Mouse (Mus musculus): ENCODE measurements at regions not wholly inside any gene's neighbourhood (a gene's known extent, or its start where the extent isn't known, plus 50 kb on each side); places are given as distances from the start of the nearest gene placed in this dataset.

GRCm38 (mm10) chr12:29246041-29246440 is 282.1 kb upstream of the Myt1l start:
- H3K27ac ChIP-seq (replicated peaks; ENCODE audit: insufficient read depth, low read depth, low read length): no peak overlapping the region
- no peak overlapping the region for H3K9ac ChIP-seq (ENCODE audit: low read depth, low read length)
- TF ChIP-seq POLR2A (IDR thresholded peaks at IDR 0.05; ENCODE audit: extremely low read depth, insufficient read depth, low read length): no peak
- TF ChIP-seq CTCF (IDR thresholded peaks at IDR 0.05; ENCODE audit: low read depth, low read length): no peak
- H3K36me3 ChIP-seq (ENCODE audit: control insufficient read depth, insufficient read depth, low read length): no peaks in the 10 kb centered on the region
- H3K4me3 ChIP-seq (ENCODE audit: insufficient read depth, low read depth, low read length): no peak overlapping the region
- H3K4me1 ChIP-seq (ENCODE audit: control insufficient read depth, insufficient read depth, low read length): no peaks in the 10 kb centered on the region
- H3K27me3 ChIP-seq (ENCODE audit: control insufficient read depth, insufficient read depth, low read length): no peaks in the 10 kb centered on the region
- WGBS: 45% methylated on average over 3 of the region's 3 CpGs
- no peak for DNase-seq (ENCODE audit: extremely low read depth, low read depth, low spot score)
- H3K79me2 ChIP-seq (ENCODE audit: control insufficient read depth, insufficient read depth, low read length): no peaks in the 10 kb centered on the region

GRCm38 (mm10) chr12:29247356-29247755 is 280.8 kb upstream of the Myt1l start:
- H3K79me2 ChIP-seq (ENCODE audit: control insufficient read depth, insufficient read depth, low read length): no peaks in the 10 kb centered on the region
- DNase-seq (ENCODE audit: extremely low read depth, low read depth, low spot score): no peak
- no peak overlapping the region for H3K4me3 ChIP-seq (ENCODE audit: insufficient read depth, low read depth, low read length)
- TF ChIP-seq POLR2A (IDR thresholded peaks at IDR 0.05; ENCODE audit: extremely low read depth, insufficient read depth, low read length) (no peak), CTCF (IDR thresholded peaks at IDR 0.05; ENCODE audit: low read depth, low read length) (no peak)
- H3K36me3 ChIP-seq (ENCODE audit: control insufficient read depth, insufficient read depth, low read length): no peaks in the 10 kb centered on the region
- H3K9ac ChIP-seq (ENCODE audit: low read depth, low read length): no peak overlapping the region
- no peaks in the 10 kb centered on the region for H3K27me3 ChIP-seq (ENCODE audit: control insufficient read depth, insufficient read depth, low read length)
- WGBS: 52% methylated on average over 5 of the region's 5 CpGs
- H3K27ac ChIP-seq (replicated peaks; ENCODE audit: insufficient read depth, low read depth, low read length): no peak overlapping the region
- no peaks in the 10 kb centered on the region for H3K4me1 ChIP-seq (ENCODE audit: control insufficient read depth, insufficient read depth, low read length)

- no peaks in the 10 kb centered on the region for H3K36me3 ChIP-seq (ENCODE audit: control insufficient read depth, insufficient read depth, low read length)
- DNase-seq (ENCODE audit: extremely low read depth, low read depth, low spot score): no peak
- no peak overlapping the region for H3K4me3 ChIP-seq (ENCODE audit: insufficient read depth, low read depth, low read length)
- WGBS: 85% methylated on average over 10 of the region's 10 CpGs
- TF ChIP-seq POLR2A (IDR thresholded peaks at IDR 0.05; ENCODE audit: extremely low read depth, insufficient read depth, low read length) (no peak), CTCF (IDR thresholded peaks at IDR 0.05; ENCODE audit: low read depth, low read length) (no peak)
- no peaks in the 10 kb centered on the region for H3K4me1 ChIP-seq (ENCODE audit: control insufficient read depth, insufficient read depth, low read length)
- no peak overlapping the region for H3K9ac ChIP-seq (ENCODE audit: low read depth, low read length)
- no peaks in the 10 kb centered on the region for H3K79me2 ChIP-seq (ENCODE audit: control insufficient read depth, insufficient read depth, low read length)
- no peak overlapping the region for H3K27ac ChIP-seq (replicated peaks; ENCODE audit: insufficient read depth, low read depth, low read length)
- no peaks in the 10 kb centered on the region for H3K27me3 ChIP-seq (ENCODE audit: control insufficient read depth, insufficient read depth, low read length)
These were observed 279.7 kb upstream of the Myt1l start for GRCm38 (mm10) chr12:29248459-29248858.

GRCm38 (mm10) chr12:29256103-29256502 is 272.1 kb upstream of the Myt1l start:
- Histone ChIP-seq H3K4me1 (ENCODE audit: control insufficient read depth, insufficient read depth, low read length) (no peaks in the 10 kb centered on the region), H3K9ac (ENCODE audit: low read depth, low read length) (no peak overlapping the region), H3K4me3 (ENCODE audit: insufficient read depth, low read depth, low read length) (no peak overlapping the region), H3K27me3 (ENCODE audit: control insufficient read depth, insufficient read depth, low read length) (no peaks in the 10 kb centered on the region), H3K79me2 (ENCODE audit: control insufficient read depth, insufficient read depth, low read length) (no peaks in the 10 kb centered on the region), H3K27ac (replicated peaks; ENCODE audit: insufficient read depth, low read depth, low read length) (no peak overlapping the region), H3K36me3 (ENCODE audit: control insufficient read depth, insufficient read depth, low read length) (no peaks in the 10 kb centered on the region)
- TF ChIP-seq POLR2A (IDR thresholded peaks at IDR 0.05; ENCODE audit: extremely low read depth, insufficient read depth, low read length) (no peak), CTCF (IDR thresholded peaks at IDR 0.05; ENCODE audit: low read depth, low read length) (no peak)
- WGBS: 76% methylated on average over 4 of the region's 4 CpGs
- no peak for DNase-seq (ENCODE audit: extremely low read depth, low read depth, low spot score)

GRCm38 (mm10) chr12:29257011-29257734 is 271.0 kb upstream of the Myt1l start:
- Histone ChIP-seq H3K9ac (ENCODE audit: low read depth, low read length) (no peak overlapping the region), H3K27ac (replicated peaks; ENCODE audit: insufficient read depth, low read depth, low read length) (no peak overlapping the region), H3K27me3 (ENCODE audit: control insufficient read depth, insufficient read depth, low read length) (no peaks in the 10 kb centered on the region), H3K36me3 (ENCODE audit: control insufficient read depth, insufficient read depth, low read length) (no peaks in the 10 kb centered on the region), H3K4me1 (ENCODE audit: control insufficient read depth, insufficient read depth, low read length) (no peaks in the 10 kb centered on the region), H3K4me3 (ENCODE audit: insufficient read depth, low read depth, low read length) (no peak overlapping the region), H3K79me2 (ENCODE audit: control insufficient read depth, insufficient read depth, low read length) (no peaks in the 10 kb centered on the region)
- 45% methylated on average over 7 of the region's 7 CpGs for WGBS
- DNase-seq (ENCODE audit: extremely low read depth, low read depth, low spot score): no peak
- TF ChIP-seq POLR2A (IDR thresholded peaks at IDR 0.05; ENCODE audit: extremely low read depth, insufficient read depth, low read length) (no peak), CTCF (IDR thresholded peaks at IDR 0.05; ENCODE audit: low read depth, low read length) (no peak)

GRCm38 (mm10) chr12:29257735-29258547 is 270.2 kb upstream of the Myt1l start:
- no peaks in the 10 kb centered on the region for H3K36me3 ChIP-seq (ENCODE audit: control insufficient read depth, insufficient read depth, low read length)
- H3K79me2 ChIP-seq (ENCODE audit: control insufficient read depth, insufficient read depth, low read length): no peaks in the 10 kb centered on the region
- DNase-seq (ENCODE audit: extremely low read depth, low read depth, low spot score): peak; percentile 36
- H3K4me1 ChIP-seq (ENCODE audit: control insufficient read depth, insufficient read depth, low read length): no peaks in the 10 kb centered on the region
- no peak for TF ChIP-seq CTCF (IDR thresholded peaks at IDR 0.05; ENCODE audit: low read depth, low read length)
- TF ChIP-seq POLR2A (IDR thresholded peaks at IDR 0.05; ENCODE audit: extremely low read depth, insufficient read depth, low read length): no peak
- H3K9ac ChIP-seq (ENCODE audit: low read depth, low read length): no peak overlapping the region
- H3K4me3 ChIP-seq (ENCODE audit: insufficient read depth, low read depth, low read length): no peak overlapping the region
- 18% methylated on average over 16 of the region's 16 CpGs for WGBS
- no peaks in the 10 kb centered on the region for H3K27me3 ChIP-seq (ENCODE audit: control insufficient read depth, insufficient read depth, low read length)
- no peak overlapping the region for H3K27ac ChIP-seq (replicated peaks; ENCODE audit: insufficient read depth, low read depth, low read length)

All from liver, adult 2 months (tissue).